Mouse (Mus musculus) cerebellum, adult 2 months (tissue): ENCODE measurements around the gene Ahcyl2. TPM values are rescaled to one million over a fixed set of nuclear protein-coding genes. Genes with fewer than 3 reads are reported as not detected.

Experiments
- DNase-seq, 2 experiments: peaks; one replicate each; pipeline ENCODE4 v3.0.0; 2021
- H3K27ac ChIP-seq: fragments of 200-500 bp; 2 replicates; pipeline ENCODE4 v1.5.1; 2012; ENCODE audit warnings: low read length, control low read depth, inconsistent platforms; ENCODE audit not compliant: insufficient read depth
- H3K27me3 ChIP-seq: fragments of 200-500 bp; 2 replicates; pipeline ENCODE4 v1.6.1; 2012; ENCODE audit warnings: inconsistent platforms, mild to moderate bottlenecking, low read length, moderate library complexity; ENCODE audit not compliant: control insufficient read depth, insufficient read depth
- H3K4me1 ChIP-seq: fragments of 200-500 bp; 2 replicates; pipeline ENCODE4 v1.6.1; 2011; ENCODE audit warnings: low read length; ENCODE audit not compliant: control insufficient read depth, insufficient read depth
- H3K4me3 ChIP-seq: fragments of 200-500 bp; replicated peaks from 2 replicates; pipeline ENCODE3; 2011; ENCODE audit warnings: mild to moderate bottlenecking, low read depth, low read length, control low read depth; ENCODE audit not compliant: insufficient read depth
- CTCF ChIP-seq: fragments of 200-500 bp; IDR thresholded peaks from 2 replicates; pipeline ENCODE4 v1.5.1; 2011; ENCODE audit warnings: low read depth, mild to moderate bottlenecking, control low read depth, low read length, moderate library complexity, borderline replicate concordance; ENCODE audit not compliant: insufficient read depth
- POLR2A ChIP-seq: fragments of 200-500 bp; IDR thresholded peaks from 2 replicates; pipeline ENCODE4 v1.6.1; 2011; ENCODE audit warnings: low read length, control low read depth, borderline replicate concordance; ENCODE audit not compliant: insufficient read depth
- WGBS: fragments of 180-500 bp; shearing (Covaris S2); methylation state at CpG from one replicate; pipeline ENCODE4 v1.1.7; 2018; 5-methylcytosine and 5-hydroxymethylcytosine counted together
- polyA plus RNA-seq: library from polyadenylated mRNA; depleted of rRNA; stranded (reverse); fragments of >200 nt; gene quantifications from 2 replicates; pipeline ENCODE4 v1.2.3, GENCODE M21; 2012

Ahcyl2 gene
- polyA plus RNA-seq, 1 experiment: 123 TPM

DNA sequence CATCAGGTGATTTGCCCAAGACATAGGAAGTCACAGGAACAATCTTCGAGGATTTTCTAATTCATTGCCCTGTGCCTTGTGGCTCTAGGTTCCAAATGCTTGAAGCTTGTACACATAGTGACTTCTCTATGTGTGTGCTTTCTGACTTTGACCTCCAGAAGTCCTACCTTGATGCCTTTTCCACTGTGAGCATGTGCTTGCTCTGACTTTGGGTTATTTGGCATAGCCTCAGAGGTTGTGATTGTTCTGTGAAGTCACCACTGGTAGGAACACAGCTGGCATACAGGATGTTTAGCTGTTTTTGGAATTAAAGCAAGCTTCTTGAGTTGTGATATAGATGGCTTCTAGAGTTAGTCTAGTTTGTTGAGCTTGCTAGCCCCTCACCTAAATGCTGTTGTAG is 82.3 kb downstream of the Ahcyl2 start:
- Histone ChIP-seq H3K4me1 (peaks cover 10% of the 10 kb centered on the region), H3K27ac (no peak overlapping the region), H3K27me3 (no peaks in the 10 kb centered on the region), H3K4me3 (no peak overlapping the region)
- no peak for DNase-seq
- no peak for TF ChIP-seq POLR2A
- 90% methylated on average over 1 of the region's 1 CpGs for WGBS

GRCm38 (mm10) chr6:29850747-29851146 is 82.9 kb downstream of the Ahcyl2 start:
- H3K4me1 ChIP-seq: peaks cover 10% of the 10 kb centered on the region
- H3K4me3 ChIP-seq: no peak overlapping the region
- H3K27ac ChIP-seq: no peak overlapping the region
- no peak for DNase-seq
- 63% methylated on average over 2 of the region's 2 CpGs for WGBS
- H3K27me3 ChIP-seq: no peaks in the 10 kb centered on the region
- TF ChIP-seq POLR2A (no peak), CTCF (no peak)

GRCm38 (mm10) chr6:29851873-29852272 is 84.1 kb downstream of the Ahcyl2 start:
- no peak for DNase-seq
- Histone ChIP-seq H3K27me3 (no peaks in the 10 kb centered on the region), H3K4me1 (peaks cover 10% of the 10 kb centered on the region), H3K27ac (no peak overlapping the region), H3K4me3 (no peak overlapping the region)
- TF ChIP-seq POLR2A: no peak
- no peak for TF ChIP-seq CTCF
- 85% methylated on average over 3 of the region's 3 CpGs for WGBS

- TF ChIP-seq POLR2A: no peak
- TF ChIP-seq CTCF: peak; percentile 81
- Histone ChIP-seq H3K27me3 (no peaks in the 10 kb centered on the region), H3K4me1 (peaks cover 10% of the 10 kb centered on the region), H3K27ac (no peak overlapping the region), H3K4me3 (no peak overlapping the region)
- 34% methylated on average over 12 of the region's 12 CpGs for WGBS
- DNase-seq: peak; percentile 57 to 77
These were observed 85.5 kb downstream of the Ahcyl2 start for GRCm38 (mm10) chr6:29853213-29853899.

- 32% methylated on average over 6 of the region's 6 CpGs for WGBS
- no peak overlapping the region for H3K4me3 ChIP-seq
- no peaks in the 10 kb centered on the region for H3K27me3 ChIP-seq
- H3K27ac ChIP-seq: no peak overlapping the region
- TF ChIP-seq POLR2A (no peak), CTCF (no peak)
- peak; percentile 40 to 57 for DNase-seq
- peaks cover 10% of the 10 kb centered on the region for H3K4me1 ChIP-seq
These were observed 86.1 kb downstream of the Ahcyl2 start for GRCm38 (mm10) chr6:29853900-29854390.

DNA sequence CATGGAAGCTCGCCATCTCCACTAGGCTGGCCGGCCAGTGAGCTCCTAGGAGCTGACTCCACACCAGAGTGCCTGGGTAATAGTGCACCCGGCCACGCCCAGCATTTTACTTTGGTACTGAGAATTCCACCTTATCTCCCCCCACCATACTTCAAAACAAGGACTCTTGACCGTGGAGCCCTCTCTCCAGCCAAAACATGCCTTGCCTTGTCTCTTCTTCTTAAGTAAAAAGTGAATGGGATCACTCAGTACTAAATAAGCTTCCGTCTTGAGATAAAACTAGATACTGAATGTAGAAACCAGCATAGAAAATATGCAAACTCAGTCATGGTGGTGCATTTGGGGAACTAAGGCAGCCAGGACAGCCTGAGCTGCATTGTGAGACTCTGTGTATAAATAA is 90.8 kb downstream of the Ahcyl2 start:
- no peak overlapping the region for H3K27ac ChIP-seq
- TF ChIP-seq CTCF: no peak
- TF ChIP-seq POLR2A: no peak
- H3K27me3 ChIP-seq: no peaks in the 10 kb centered on the region
- WGBS: 88% methylated on average over 6 of the region's 6 CpGs
- DNase-seq: no peak
- H3K4me1 ChIP-seq: peaks cover 6% of the 10 kb centered on the region
- no peak overlapping the region for H3K4me3 ChIP-seq

DNA sequence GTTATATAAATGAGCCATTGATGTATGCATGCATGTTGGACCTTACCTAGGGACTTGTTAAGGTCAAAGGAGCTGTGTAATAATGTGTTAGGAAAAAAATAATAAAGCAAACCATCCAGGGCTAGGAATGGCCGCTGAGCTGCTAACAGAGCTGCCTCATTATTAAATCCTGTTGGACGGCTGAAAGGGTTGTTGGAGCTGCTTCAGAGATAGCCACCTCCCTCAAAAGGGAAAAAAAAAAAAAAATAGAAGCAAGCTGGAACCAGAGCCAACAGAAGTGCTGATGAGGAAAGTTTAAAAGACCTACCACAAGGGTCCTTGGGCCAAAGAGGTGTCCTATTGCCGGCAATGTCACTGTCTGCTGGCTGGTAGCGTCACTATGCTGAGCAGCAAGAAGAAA is 91.5 kb downstream of the Ahcyl2 start:
- H3K4me1 ChIP-seq: no peaks in the 10 kb centered on the region
- no peaks in the 10 kb centered on the region for H3K27me3 ChIP-seq
- no peak overlapping the region for H3K4me3 ChIP-seq
- no peak for TF ChIP-seq POLR2A
- no peak for TF ChIP-seq CTCF
- no peak overlapping the region for H3K27ac ChIP-seq
- WGBS: 83% methylated on average over 4 of the region's 4 CpGs
- DNase-seq: no peak

- Histone ChIP-seq H3K4me1 (no peaks in the 10 kb centered on the region), H3K27ac (no peak overlapping the region), H3K4me3 (no peak overlapping the region), H3K27me3 (no peaks in the 10 kb centered on the region)
- WGBS: 74% methylated on average over 3 of the region's 3 CpGs
- DNase-seq: no peak
- TF ChIP-seq CTCF: peak; percentile 30; the same call in 1 of the 2 replicates
- no peak for TF ChIP-seq POLR2A
These were observed 92.4 kb downstream of the Ahcyl2 start for GRCm38 (mm10) chr6:29860238-29860637.

DNA sequence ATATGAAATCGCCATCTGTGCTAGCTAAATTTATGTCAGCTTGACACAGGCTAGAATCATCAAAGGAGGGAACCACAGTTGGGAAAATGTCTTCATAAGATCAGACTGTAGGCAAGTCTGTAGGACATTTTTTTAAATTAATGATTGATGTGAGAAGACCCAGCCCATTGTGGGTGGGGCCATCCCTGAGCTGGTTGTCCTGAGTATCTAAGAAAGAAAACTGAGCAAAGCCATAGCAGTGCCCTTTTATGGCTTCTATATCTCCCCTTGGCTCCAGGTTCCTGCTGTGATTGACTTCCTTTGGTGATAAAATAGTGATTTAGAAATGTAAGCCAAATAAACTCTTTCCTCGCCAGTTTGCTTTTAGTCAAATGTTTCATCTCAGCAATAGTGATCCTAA is 97.1 kb downstream of the Ahcyl2 start:
- Histone ChIP-seq H3K4me1 (no peaks in the 10 kb centered on the region), H3K27ac (no peak overlapping the region), H3K27me3 (no peaks in the 10 kb centered on the region), H3K4me3 (no peak overlapping the region)
- TF ChIP-seq CTCF: no peak
- no peak for TF ChIP-seq POLR2A
- no peak for DNase-seq
- WGBS: 91% methylated on average over 2 of the region's 2 CpGs
